Mouse (Mus musculus): ENCODE measurements at regions not wholly inside any gene's neighbourhood (a gene's known extent, or its start where the extent isn't known, plus 50 kb on each side); places are given as distances from the start of the nearest gene placed in this dataset.

DNA sequence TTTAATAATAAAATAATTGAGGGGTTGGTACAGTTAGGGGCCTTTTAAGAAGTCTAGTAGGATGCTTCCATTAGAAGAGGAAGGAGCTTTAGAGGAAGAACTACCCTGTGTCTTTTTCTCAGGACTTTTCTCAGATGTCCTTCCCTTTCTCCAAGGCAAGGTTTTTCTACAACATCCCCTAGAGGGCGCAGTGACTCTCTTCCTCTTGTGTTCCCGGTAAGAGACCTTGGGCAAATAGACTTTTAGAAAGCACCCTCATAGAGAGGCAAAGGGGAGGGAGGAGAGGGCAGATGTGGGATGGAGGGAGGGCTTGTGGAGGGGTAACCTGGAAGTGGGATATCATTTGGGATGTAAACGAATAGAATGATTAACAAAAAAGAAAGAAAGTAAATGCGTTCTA is 572.6 kb upstream of the Sox9 start:
- Histone ChIP-seq H3K4me3 (ENCODE audit: low read length) (no peak overlapping the region), H3K4me1 (ENCODE audit: insufficient read depth, low read length) (no peaks in the 10 kb centered on the region), H3K27ac (ENCODE audit: low read length) (no peak overlapping the region), H3K36me3 (ENCODE audit: insufficient read depth, low read length) (no peaks in the 10 kb centered on the region), H3K4me2 (replicated peaks; ENCODE audit: low read depth, low read length) (no peak overlapping the region), H3K27me3 (ENCODE audit: insufficient read depth, low read length) (no peaks in the 10 kb centered on the region), H3K9me3 (ENCODE audit: low read length) (no peaks in the 10 kb centered on the region), H3K9ac (replicated peaks; ENCODE audit: low read length) (no peak overlapping the region)
- ATAC-seq (ENCODE audit: low FRiP score, low TSS enrichment) = no peak
- WGBS = 32% methylated on average over 4 of the region's 4 CpGs

DNA sequence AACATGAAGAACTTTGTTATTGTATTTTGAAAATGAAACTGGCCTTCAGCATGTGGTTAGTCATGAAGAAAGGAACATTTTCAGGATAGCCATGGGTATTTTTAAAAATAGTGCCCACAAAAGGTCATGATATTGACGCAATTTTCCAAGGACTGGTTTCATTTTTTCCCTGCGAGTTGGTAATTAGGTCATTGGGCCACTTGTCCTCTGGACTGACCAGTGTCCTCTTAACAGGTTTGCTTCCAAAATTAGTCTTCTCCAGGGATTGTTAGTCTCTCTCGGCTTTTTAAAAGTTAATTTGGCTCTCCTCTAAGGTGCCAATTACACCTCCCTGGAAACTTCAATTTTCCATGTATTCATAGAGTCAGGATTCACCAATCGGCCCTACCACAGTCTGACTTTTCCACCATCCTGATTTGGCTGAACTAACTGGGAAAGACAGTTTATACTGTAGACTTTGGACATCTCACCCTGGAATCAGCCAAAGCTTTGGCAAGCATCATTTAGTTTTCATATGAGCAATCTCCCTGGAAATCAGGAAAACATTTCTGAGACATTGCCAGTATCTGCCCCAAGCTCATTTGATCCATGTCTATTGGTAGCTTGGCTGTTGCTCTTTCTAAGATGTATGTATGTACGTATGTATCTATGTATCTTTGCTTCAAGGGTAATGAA is 562.8 kb upstream of the Sox9 start:
- H3K36me3 ChIP-seq (ENCODE audit: insufficient read depth, low read length) = no peaks in the 10 kb centered on the region
- no peak overlapping the region for H3K27ac ChIP-seq (ENCODE audit: low read length)
- no peaks in the 10 kb centered on the region for H3K9me3 ChIP-seq (ENCODE audit: low read length)
- H3K9ac ChIP-seq (replicated peaks; ENCODE audit: low read length) = no peak overlapping the region
- no peaks in the 10 kb centered on the region for H3K4me1 ChIP-seq (ENCODE audit: insufficient read depth, low read length)
- ATAC-seq (ENCODE audit: low FRiP score, low TSS enrichment) = no peak
- 89% methylated on average over 5 of the region's 5 CpGs for WGBS
- H3K27me3 ChIP-seq (ENCODE audit: insufficient read depth, low read length) = no peaks in the 10 kb centered on the region
- H3K4me3 ChIP-seq (ENCODE audit: low read length) = no peak overlapping the region
- H3K4me2 ChIP-seq (replicated peaks; ENCODE audit: low read depth, low read length) = no peak overlapping the region

DNA sequence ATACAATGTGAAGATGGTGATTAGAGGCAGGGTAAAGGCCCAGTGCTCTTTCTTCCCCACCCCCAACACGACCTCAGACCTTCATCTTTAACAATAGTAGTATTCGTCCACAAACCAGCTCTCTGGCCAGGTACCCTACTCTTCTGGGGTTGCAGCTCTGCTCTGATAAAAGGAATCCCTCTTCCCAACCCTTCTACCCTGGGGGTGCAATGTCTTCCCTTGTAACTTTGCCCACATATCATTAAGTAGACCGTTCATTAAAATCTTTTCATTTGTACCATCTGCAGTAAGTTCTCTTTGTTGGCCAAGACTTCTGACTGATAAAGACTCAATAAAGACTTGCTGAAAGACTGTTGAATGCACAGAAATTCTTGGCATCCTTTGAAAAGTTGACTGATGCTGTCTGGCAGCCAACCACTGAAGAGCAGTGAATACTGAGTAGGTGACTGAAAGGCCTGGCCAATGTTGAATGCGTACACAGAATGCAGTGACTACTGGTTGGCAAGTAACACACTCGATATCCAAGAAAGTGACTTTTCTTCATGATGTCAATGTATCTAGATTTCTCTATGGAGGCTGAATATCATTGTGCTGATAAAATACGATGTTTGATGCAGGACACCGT is 547.4 kb upstream of the Sox9 start:
- Histone ChIP-seq H3K9ac (replicated peaks; ENCODE audit: low read length) (no peak overlapping the region), H3K4me2 (replicated peaks; ENCODE audit: low read depth, low read length) (no peak overlapping the region), H3K9me3 (ENCODE audit: low read length) (no peaks in the 10 kb centered on the region), H3K27me3 (ENCODE audit: insufficient read depth, low read length) (no peaks in the 10 kb centered on the region), H3K27ac (ENCODE audit: low read length) (no peak overlapping the region), H3K36me3 (ENCODE audit: insufficient read depth, low read length) (no peaks in the 10 kb centered on the region), H3K4me3 (ENCODE audit: low read length) (no peak overlapping the region), H3K4me1 (ENCODE audit: insufficient read depth, low read length) (peaks cover 1% of the 10 kb centered on the region; the same call in 1 of the 2 replicates)
- no peak for ATAC-seq (ENCODE audit: low FRiP score, low TSS enrichment)
- WGBS = 89% methylated on average over 7 of the region's 7 CpGs

DNA sequence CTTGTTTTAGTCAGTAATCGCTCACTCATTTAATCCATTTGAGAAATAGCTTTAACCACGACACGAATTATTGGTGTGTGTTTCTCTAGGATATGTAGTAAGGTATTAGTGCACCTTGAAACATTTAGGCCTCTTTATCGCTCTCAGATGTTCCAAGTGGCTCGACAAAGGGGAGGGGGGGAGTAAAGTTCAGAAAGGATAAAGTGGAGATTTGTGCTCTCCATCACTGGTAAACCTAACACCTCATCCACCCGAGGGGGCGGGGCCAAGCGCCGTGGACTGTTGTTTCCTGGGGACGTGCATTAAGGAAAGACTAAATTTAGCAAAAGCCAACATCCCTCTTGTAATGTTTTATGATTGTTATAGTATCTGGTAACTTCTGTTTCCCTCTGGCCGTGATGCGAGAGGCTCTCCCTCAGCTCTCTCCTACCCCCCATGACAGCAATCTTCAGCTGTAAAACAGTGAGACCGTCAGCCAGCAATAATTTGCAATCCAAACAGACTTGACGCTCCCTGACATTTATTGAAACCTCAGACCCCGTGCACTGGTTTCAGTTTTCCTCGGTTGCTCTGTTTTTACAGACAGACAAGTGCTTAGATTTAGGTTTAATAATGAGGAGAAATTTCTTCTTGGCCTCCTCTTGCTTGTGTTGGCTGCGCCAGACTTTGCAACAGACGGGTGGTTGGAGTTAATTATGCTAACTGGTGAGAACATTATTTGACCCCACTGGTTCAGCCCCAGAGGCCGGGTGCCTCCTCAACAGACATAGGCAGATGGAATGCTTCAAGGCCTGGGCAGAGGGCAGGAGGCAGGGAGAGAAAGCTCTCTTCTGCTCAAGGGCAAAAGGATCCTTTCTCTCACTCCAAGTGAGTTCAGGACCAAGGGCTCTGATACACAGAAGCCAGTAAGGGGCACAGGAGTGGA is 542.8 kb upstream of the Sox9 start:
- ATAC-seq (ENCODE audit: low FRiP score, low TSS enrichment) = peak; percentile 92
- no peaks in the 10 kb centered on the region for H3K9me3 ChIP-seq (ENCODE audit: low read length)
- H3K9ac ChIP-seq (replicated peaks; ENCODE audit: low read length) = no peak overlapping the region
- peaks cover 6% of the 10 kb centered on the region; the same call in 1 of the 2 replicates for H3K4me1 ChIP-seq (ENCODE audit: insufficient read depth, low read length)
- H3K36me3 ChIP-seq (ENCODE audit: insufficient read depth, low read length) = no peaks in the 10 kb centered on the region
- 20% methylated on average over 19 of the region's 19 CpGs for WGBS
- H3K27me3 ChIP-seq (ENCODE audit: insufficient read depth, low read length) = no peaks in the 10 kb centered on the region
- peak overlapping the region; percentile 39 for H3K4me2 ChIP-seq (replicated peaks; ENCODE audit: low read depth, low read length)
- peak overlapping the region; percentile 62; the same call in 1 of the 2 replicates for H3K27ac ChIP-seq (ENCODE audit: low read length)
- peak overlapping the region; percentile 18; the same call in 1 of the 2 replicates for H3K4me3 ChIP-seq (ENCODE audit: low read length)

DNA sequence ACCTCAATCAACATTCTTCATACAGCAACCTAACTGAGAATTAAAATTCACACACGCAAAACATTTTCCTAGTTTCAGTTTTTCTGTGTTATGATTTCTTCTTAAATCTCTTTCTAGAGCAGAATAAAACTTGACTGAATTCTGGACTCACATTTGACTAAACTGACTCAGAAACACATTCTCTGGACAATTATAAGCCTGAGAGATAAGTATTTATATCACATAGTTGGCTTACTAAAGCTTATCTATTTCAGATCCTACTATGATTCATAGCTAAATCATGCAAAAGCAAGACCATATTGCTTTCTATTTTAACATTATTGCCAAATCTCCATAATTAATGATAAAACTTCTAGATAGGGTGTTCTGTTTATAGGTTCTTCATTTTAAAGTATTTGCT is 529.5 kb upstream of the Sox9 start:
- Histone ChIP-seq H3K4me2 (replicated peaks; ENCODE audit: low read depth, low read length) (no peak overlapping the region), H3K36me3 (ENCODE audit: insufficient read depth, low read length) (no peaks in the 10 kb centered on the region), H3K9ac (replicated peaks; ENCODE audit: low read length) (no peak overlapping the region), H3K9me3 (ENCODE audit: low read length) (no peaks in the 10 kb centered on the region), H3K4me3 (ENCODE audit: low read length) (no peak overlapping the region), H3K27me3 (ENCODE audit: insufficient read depth, low read length) (no peaks in the 10 kb centered on the region), H3K4me1 (ENCODE audit: insufficient read depth, low read length) (no peaks in the 10 kb centered on the region), H3K27ac (ENCODE audit: low read length) (no peak overlapping the region)
- no peak for ATAC-seq (ENCODE audit: low FRiP score, low TSS enrichment)
- 95% methylated on average over 1 of the region's 1 CpGs for WGBS

DNA sequence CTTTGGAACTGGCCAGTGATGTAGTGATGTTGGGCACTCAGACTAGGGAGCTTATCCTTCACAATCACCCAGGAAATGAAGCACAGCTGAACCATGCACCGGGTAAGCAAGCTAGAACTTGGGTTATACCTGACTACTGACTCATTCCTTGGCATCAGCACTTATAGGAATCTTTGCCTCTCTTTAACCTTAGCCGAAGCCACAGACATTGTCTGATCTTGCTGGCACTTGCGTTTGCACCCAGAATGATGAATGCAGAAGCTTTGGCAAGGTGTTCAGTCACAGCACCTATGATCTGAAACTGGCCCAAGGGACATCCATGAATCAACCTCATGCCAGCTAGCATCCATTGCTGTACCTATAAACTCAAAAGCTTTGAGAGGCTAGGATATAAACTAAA is 529.0 kb upstream of the Sox9 start:
- H3K27me3 ChIP-seq (ENCODE audit: insufficient read depth, low read length) = no peaks in the 10 kb centered on the region
- H3K27ac ChIP-seq (ENCODE audit: low read length) = no peak overlapping the region
- ATAC-seq (ENCODE audit: low FRiP score, low TSS enrichment) = no peak
- H3K36me3 ChIP-seq (ENCODE audit: insufficient read depth, low read length) = no peaks in the 10 kb centered on the region
- H3K9ac ChIP-seq (replicated peaks; ENCODE audit: low read length) = no peak overlapping the region
- no peaks in the 10 kb centered on the region for H3K9me3 ChIP-seq (ENCODE audit: low read length)
- 91% methylated on average over 3 of the region's 3 CpGs for WGBS
- no peak overlapping the region for H3K4me2 ChIP-seq (replicated peaks; ENCODE audit: low read depth, low read length)
- no peak overlapping the region for H3K4me3 ChIP-seq (ENCODE audit: low read length)
- H3K4me1 ChIP-seq (ENCODE audit: insufficient read depth, low read length) = no peaks in the 10 kb centered on the region

DNA sequence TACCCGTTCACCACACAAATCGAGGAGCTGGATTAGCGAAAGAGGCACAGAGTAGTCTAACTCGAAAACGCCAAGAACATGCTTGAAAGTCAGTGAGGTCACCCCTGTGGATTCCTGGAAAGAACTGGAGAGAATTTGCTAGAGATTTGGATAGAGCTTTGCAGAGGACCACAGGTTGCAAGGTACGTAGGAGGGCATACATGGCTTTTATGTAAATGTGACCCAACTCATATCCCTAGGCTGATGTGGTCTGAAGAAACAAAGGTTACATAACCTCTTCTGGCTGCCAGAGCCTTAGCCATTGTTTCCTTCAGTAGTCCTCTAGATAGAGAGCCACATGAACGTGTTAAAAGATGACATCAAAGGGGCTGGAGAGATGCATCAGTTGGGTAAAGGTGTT is 525.7 kb upstream of the Sox9 start:
- Histone ChIP-seq H3K9me3 (ENCODE audit: low read length) (no peaks in the 10 kb centered on the region), H3K9ac (replicated peaks; ENCODE audit: low read length) (no peak overlapping the region), H3K36me3 (ENCODE audit: insufficient read depth, low read length) (no peaks in the 10 kb centered on the region), H3K4me3 (ENCODE audit: low read length) (no peak overlapping the region), H3K27me3 (ENCODE audit: insufficient read depth, low read length) (no peaks in the 10 kb centered on the region), H3K4me1 (ENCODE audit: insufficient read depth, low read length) (no peaks in the 10 kb centered on the region), H3K4me2 (replicated peaks; ENCODE audit: low read depth, low read length) (no peak overlapping the region), H3K27ac (ENCODE audit: low read length) (no peak overlapping the region)
- 92% methylated on average over 7 of the region's 7 CpGs for WGBS
- ATAC-seq (ENCODE audit: low FRiP score, low TSS enrichment) = no peak

DNA sequence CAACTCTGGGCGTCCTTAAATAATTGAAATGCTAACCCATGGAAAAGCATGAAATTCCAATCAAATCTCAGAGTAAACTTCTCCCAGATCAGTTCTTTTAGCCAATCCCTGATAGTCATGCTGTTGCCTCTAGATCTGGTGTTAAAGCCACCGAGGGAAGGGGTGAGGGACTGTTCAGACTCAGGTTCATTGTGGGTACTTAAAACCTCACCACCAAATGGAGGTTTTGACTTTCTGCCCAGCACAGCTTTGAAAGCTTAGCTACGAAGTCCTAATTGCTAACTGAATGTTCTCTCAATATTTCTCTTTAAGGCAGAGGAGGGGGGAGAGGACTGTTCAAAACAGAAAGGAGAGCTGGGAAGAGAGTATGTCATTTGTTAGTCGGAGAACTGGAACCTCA is 517.9 kb upstream of the Sox9 start:
- Histone ChIP-seq H3K27ac (ENCODE audit: low read length) (no peak overlapping the region), H3K9me3 (ENCODE audit: low read length) (no peaks in the 10 kb centered on the region), H3K36me3 (ENCODE audit: insufficient read depth, low read length) (no peaks in the 10 kb centered on the region), H3K4me1 (ENCODE audit: insufficient read depth, low read length) (no peaks in the 10 kb centered on the region), H3K9ac (replicated peaks; ENCODE audit: low read length) (no peak overlapping the region), H3K27me3 (ENCODE audit: insufficient read depth, low read length) (no peaks in the 10 kb centered on the region), H3K4me3 (ENCODE audit: low read length) (no peak overlapping the region), H3K4me2 (replicated peaks; ENCODE audit: low read depth, low read length) (no peak overlapping the region)
- no peak for ATAC-seq (ENCODE audit: low FRiP score, low TSS enrichment)
- 71% methylated on average over 4 of the region's 4 CpGs for WGBS

DNA sequence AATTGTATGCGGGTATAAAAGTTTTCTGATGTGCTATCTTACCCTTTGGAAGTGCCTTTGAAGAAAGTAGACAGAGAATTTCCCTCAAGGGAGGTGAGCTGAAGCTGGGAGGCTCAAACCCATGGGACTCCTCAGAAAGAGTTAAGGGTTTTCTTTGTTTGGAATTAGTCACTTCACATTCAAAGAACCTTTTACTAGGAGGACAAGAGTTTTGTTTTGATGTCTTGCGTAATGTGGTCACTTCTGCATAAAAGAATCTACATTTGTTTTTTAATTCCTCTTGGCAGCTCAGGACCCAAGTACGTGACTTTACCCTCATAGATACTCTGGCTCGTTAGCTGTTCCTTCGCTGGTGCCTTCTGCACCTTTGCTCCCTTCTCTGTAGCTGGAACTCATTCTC is 511.1 kb upstream of the Sox9 start:
- ATAC-seq (ENCODE audit: low FRiP score, low TSS enrichment) = no peak
- Histone ChIP-seq H3K4me1 (ENCODE audit: insufficient read depth, low read length) (no peaks in the 10 kb centered on the region), H3K9me3 (ENCODE audit: low read length) (no peaks in the 10 kb centered on the region; the same call in 1 of the 2 replicates), H3K4me2 (replicated peaks; ENCODE audit: low read depth, low read length) (no peak overlapping the region), H3K27ac (ENCODE audit: low read length) (no peak overlapping the region), H3K9ac (replicated peaks; ENCODE audit: low read length) (no peak overlapping the region), H3K36me3 (ENCODE audit: insufficient read depth, low read length) (no peaks in the 10 kb centered on the region), H3K27me3 (ENCODE audit: insufficient read depth, low read length) (no peaks in the 10 kb centered on the region), H3K4me3 (ENCODE audit: low read length) (no peak overlapping the region)
- WGBS = 81% methylated on average over 5 of the region's 5 CpGs
